Mouse (Mus musculus) layer of hippocampus, postnatal 25 days (tissue): Measurements from ENCODE around the gene Neu1. TPM values are rescaled to one million over a fixed set of nuclear protein-coding genes. Genes with fewer than 3 reads are reported as not detected.
A peak's percentile ranks its signal among the peaks of the same experiment; 100 is the strongest.
"Not testable (repeated sequence)": the region's sequence is repeated elsewhere in the genome, so short reads cannot be mapped to it uniquely, and the experiment has no call there.

Source experiments
- DNase-seq, 2 experiments: peaks; one replicate each; pipeline ENCODE4 v3.0.0; 2022; ENCODE audit warnings: mixed read lengths in 2 of 2, low spot score in 1 of 2; ENCODE audit errors: extremely low spot score in 1 of 2
- total RNA-seq, 2 experiments: library from RNA; stranded (reverse); gene quantifications; 2 replicates each; pipeline ENCODE4 v1.2.3; 2021

Gene Neu1
- total RNA-seq, 2 experiments from 2014 or later = 37.2 to 37.4 TPM

DNA sequence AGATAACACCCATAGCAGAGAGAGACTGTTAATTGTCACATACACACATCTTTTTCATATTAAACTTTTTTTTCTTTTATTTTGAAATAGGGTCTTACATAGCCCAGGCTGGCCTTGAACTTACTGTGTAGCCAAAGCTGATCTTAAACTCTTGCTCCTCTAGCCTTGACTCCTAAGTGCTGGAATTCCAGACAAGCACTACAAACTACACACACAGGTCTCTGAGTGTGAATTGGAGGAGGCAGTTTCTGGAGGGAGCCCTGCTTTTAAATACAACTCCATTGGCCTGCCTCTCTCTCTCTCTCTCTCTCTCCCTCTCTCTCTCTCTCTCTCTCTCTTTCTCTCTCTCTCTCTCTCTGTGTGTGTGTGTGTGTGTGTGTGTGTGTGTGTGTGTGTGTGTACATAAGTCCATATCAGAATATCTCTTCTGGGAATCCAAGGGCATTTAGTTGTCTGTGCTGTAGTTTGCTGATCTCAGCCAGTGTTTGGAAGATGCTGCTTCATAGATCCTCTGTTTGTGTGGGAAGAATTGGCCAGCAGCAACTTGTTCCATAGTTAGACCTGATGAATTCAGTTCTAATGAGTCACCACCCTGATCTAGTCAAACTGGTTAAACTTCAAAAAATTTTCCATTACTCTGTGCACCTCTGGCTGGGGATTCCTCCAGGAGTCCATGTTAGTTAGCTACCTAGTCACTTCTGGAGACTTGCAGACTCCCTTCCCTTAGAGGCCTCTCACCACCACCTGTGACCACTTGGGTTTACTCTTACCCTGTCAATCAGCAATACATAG is 29.8 kb downstream of the Neu1 start:
- DNase-seq = no peak

GRCm38 (mm10) chr17:34962125-34962524 is 31.1 kb downstream of the Neu1 start:
- DNase-seq = no peak

DNA sequence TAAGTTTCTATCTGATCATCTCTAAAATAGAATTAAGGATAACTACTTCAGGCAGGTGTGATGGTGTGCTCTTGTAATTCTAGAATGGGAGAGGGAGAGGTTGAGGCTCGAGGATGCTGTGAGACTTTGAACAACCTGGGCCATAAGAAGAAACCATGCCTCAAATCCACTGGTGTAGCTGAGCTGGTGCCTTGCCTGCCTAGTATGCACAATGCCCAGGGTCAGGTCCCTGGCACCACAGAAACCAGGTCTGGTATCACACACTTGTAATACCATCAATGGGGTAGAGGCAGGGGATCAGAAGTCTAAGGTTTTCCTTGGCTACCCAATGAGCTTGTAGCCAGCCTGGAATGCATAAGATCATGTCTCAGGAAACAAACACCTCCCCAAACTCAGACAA is 31.8 kb downstream of the Neu1 start:
- DNase-seq = no peak

- no peak for DNase-seq
Measured at GRCm38 (mm10) chr17:34964640-34965049, 33.6 kb downstream of the Neu1 start.

DNA sequence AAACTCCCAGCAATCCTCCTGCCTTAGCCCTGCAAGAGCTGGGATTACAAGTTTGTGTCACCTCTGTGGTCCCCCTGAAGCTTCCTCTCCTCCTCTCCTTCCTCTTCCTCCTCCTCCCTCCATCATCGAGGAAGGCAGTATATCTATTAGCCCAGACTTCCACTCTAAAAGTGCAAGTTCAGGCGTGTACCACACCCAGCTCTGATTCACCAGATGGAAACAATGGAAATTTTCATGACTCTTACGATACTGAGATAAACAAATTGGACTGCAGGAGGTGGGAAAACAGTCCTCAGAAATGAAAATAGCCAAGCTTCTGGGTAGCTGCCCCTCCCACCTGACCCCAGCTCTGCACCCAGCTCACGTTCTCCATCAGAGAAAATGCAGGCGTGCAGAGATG is 34.6 kb downstream of the Neu1 start:
- no peak for DNase-seq

- not testable (repeated sequence) for DNase-seq
Measured at GRCm38 (mm10) chr17:34969822-34970221, 38.8 kb downstream of the Neu1 start, which contains the start of gene Gm20481. TSS of gene Gm20481 (plus strand) at chr17:34969912.

DNA sequence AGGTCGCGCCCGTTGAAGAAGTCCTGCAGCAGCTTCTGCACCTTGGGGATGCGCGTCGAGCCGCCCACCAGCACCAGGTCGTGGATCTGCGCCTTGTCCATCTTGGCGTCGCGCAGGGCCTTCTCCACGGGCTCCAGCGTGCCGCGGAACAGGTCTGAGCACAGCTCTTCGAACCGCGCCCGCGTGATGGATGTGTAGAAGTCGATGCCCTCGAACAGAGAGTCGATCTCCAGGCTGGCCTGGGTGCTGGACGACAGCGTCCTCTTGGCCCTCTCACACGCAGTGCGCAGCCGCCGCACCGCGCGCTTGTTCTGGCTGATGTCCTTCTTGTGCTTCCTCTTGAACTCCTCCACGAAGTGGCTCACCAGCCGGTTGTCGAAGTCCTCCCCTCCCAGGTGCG is 39.8 kb downstream of the Neu1 start:
- DNase-seq = not testable (repeated sequence)

GRCm38 (mm10) chr17:34971694-34972068 is 40.6 kb downstream of the Neu1 start:
- not testable (repeated sequence) for DNase-seq

- DNase-seq = peak; percentile 49 to 53
Measured at GRCm38 (mm10) chr17:34972069-34972749, 41.2 kb downstream of the Neu1 start, which contains the start of the genes Hspa1a and Hspa1l. TSS of gene Hspa1a (minus strand) at chr17:34972156. TSS of gene Hspa1l (plus strand) at chr17:34972703.

GRCm38 (mm10) chr17:34975581-34976492 is 44.8 kb downstream of the Neu1 start:
- no peak for DNase-seq

- DNase-seq = no peak
Measured at GRCm38 (mm10) chr17:34977000-34977399, 45.9 kb downstream of the Neu1 start.

GRCm38 (mm10) chr17:34978239-34978638 is 47.2 kb downstream of the Neu1 start:
- DNase-seq = no peak

- no peak for DNase-seq
Measured at GRCm38 (mm10) chr17:34979631-34980030, 48.6 kb downstream of the Neu1 start.

DNA sequence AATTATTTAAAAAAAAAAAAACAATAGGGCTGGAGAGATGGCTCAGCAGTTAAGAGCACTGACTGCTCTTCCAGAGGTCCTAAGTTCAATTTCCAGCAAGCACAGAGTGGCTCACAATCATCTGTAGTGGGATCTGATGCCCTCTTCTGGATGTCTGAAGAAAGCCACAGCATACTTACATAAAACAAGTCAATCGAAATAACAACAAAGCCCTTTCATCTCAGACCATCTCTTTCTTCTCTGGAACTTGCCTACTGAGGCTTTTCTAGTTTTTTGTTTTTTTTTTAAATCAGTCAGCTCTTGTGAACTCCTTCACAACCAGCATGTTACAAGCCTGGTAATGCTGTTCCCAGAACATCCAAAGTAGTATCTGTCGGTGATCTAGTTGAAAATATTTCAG is 49.6 kb downstream of the Neu1 start:
- no peak for DNase-seq

DNA sequence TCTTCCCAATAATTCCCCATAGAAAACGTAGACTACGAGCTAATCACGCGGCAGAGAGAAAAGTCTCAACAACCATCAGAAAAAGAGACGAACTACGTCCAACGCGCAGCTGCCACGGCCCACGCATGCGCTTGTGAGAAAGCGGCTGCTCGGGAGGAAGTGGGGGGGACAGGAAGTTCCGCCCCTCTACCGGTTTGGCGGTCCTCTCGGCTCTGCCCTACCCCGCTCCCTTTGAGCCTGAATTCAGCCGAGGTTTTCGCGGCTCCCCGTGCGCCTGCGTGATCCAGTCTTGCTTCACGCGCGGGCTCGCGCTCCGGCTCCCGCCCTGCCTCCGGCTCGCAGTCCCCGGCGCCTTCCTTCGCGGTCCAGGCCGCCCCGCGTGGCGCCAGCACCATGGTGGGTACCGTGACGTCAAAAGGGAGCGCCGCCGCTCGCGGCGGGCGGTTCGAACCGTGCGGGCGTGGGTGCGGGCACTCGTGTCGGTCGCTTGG is 50.7 kb downstream of the Neu1 start, which contains the start of gene Lsm2:
Gene Lsm2 (plus strand): TSS at position 173 of the 491 bp plus-strand sequence.
- DNase-seq = peak; percentile 78 to 98

DNA sequence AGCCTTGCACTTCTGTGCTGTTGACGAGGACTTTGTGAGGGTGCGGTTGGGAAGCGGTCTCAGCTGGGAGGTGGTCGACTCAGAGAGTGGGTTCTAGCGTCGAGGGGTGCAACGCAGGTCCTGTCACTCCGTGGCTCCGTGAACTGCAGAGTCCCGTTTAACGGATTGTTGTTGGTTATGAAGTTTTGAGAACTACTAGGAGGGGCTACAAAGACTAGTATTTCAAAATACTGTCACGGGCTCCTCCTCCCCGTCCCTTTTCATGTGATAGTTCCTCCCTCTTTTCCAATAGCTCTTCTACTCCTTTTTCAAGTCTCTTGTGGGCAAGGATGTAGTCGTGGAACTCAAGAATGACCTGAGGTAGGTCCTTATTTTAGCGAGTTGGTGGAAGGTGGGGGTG is 51.3 kb downstream of the Neu1 start:
- no peak for DNase-seq

DNA sequence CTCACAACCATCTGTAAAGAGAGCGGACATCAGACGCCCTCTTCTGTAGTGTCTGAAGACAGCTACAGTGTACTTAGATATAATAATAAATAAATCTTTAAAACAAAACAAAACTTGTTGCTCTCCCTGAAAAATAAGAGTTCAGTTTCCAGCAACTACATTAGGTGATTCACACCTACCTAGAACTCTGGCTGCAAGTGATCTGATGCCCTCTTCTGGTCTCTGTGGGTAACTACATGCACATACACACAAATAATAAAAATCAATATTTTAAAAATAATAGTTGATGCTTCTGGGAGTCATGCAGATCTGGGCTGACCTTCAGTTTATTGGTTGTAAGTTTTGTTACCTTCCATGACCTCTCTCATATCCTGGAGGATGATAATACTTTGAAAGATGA is 53.2 kb downstream of the Neu1 start:
- no peak for DNase-seq
